Mouse (Mus musculus): Measurements from ENCODE around the gene Ggta1.

- TF ChIP-seq POLR2A (IDR thresholded peaks at IDR 0.05; ENCODE audit: control insufficient read depth, low read depth, low read length) (no peak), CTCF (IDR thresholded peaks at IDR 0.05; ENCODE audit: control insufficient read depth, insufficient read depth, insufficient replicate concordance, low read depth, low read length) (no peak)
Observed at GRCm38 (mm10) chr2:35402391-35402790, 60.6 kb downstream of the Ggta1 start.
